Mouse (Mus musculus) frontal cortex, postnatal 10 days (tissue): ENCODE results near the gene Pcdh8.

Experiments used
- DNase-seq, 2 experiments: peaks; one replicate each; pipeline ENCODE4 v3.0.0; 2022; ENCODE audit warnings: low spot score in 2 of 2, mixed read lengths in 1 of 2

Pcdh8 gene

DNA sequence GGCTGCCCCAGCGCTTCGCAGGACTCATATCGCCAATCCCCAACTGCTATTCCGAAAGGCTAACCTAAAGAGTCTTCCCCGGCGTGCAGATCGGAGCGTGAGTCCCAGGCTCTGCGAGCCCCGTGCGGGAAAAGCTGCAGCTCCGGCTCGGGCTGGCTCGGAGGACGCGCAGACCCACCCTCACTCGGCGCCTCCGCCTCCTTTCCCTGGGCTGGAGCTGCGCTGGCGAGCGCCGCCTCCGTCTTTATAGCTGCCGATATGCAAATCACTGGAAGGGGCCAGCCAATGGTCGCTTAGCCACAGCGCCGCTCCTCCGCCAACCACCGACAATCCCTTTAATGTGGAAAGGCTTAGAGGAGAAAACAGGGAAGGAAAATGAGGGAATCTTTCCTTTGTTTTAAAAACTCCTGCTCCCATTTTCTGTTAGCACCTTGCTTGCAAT lies at the start of gene Pcdh8:
TSS of gene Pcdh8 (minus strand) at position 219 of the 442 bp plus-strand sequence.
- DNase-seq = peak; percentile 86 to 93

- DNase-seq = no peak
These were observed 43.6 kb upstream of the Pcdh8 start for GRCm38 (mm10) chr14:79814709-79815108.

DNA sequence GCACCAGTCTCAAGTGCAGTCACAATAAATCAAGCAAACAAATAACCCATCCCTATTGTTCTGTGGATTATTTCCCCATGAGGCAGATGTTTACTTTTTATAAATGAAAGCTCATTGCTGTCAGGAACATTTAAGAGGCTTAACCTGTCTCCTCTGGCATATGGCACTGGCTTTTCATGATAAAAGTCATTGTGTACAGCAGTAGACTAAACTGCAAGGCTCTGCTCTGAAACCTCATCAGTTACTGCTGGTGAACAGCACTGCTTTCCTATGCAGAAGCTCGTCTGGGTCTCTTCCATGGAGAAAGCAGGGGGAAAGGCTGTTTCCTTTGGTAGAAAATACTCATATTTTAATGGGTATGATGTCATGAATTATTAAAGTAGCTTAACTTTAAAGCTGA lies 43.0 kb upstream of the Pcdh8 start:
- DNase-seq = no peak

- DNase-seq = peak in 1 of 2 experiments; percentile 7
These were observed 22.1 kb upstream of the Pcdh8 start for GRCm38 (mm10) chr14:79793179-79793578.

GRCm38 (mm10) chr14:79789535-79789934 lies 18.4 kb upstream of the Pcdh8 start:
- DNase-seq = no peak

GRCm38 (mm10) chr14:79788656-79789204 lies 17.6 kb upstream of the Pcdh8 start:
- no peak for DNase-seq

- DNase-seq = no peak
These were observed 16.8 kb upstream of the Pcdh8 start for GRCm38 (mm10) chr14:79787918-79788317.

DNA sequence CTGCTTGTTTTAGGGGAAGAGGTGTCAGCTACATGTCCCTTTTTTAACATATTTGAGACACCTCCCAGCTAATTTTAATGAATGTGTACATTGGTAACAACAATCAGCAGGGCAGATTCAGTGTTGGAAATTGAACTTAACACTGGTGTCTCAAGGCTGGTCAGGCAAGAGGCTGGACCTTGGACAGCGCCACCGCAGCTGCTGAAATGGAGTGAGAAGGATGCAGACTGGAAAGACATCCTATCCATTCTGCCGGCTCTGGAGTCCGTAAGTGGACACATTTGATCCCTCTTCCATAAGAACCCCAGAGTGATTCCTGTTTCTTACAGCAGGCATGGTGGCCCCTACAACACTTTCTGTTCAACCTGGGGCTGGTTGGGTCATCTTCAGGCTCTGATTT lies 14.3 kb upstream of the Pcdh8 start:
- DNase-seq = no peak

DNA sequence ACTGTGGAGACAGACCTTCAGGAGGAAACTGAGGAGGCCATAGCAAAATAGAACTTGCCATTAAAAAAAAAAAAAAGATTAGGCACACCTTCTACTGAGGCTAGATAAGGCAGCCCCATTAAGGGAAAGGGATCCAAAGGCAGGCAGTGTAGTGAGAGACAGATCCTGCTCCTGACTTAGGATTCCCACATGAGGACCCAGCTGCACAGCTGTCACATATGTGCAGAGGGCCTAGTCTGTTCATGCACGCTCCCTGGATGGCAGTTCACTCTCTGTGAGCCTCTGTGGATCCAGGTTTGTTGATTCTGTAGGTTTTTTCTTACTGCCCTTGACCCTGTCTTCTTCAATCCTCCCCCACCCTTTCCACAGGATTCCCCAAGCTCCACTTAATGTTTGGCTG lies 9.8 kb upstream of the Pcdh8 start:
- no peak for DNase-seq

GRCm38 (mm10) chr14:79780332-79780731 lies 9.2 kb upstream of the Pcdh8 start:
- DNase-seq = no peak

DNA sequence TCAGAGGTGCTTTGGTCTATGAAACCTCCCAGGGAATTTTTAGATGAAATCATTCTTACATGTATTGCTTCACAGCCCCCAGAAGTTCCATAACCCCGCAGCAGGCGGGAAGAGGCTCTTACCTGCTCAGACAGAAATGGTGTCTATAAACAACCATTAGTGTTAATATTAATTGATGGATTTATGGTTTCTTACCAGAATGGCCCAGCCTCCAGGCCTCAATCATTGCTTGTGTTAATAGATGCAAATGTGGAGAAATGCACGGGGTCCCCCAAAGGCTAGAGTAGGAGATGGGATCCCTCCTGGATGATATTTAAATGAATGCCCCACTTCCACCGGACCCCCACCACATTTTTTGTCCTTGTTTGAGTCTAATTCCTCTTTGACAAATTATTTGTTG lies 8.7 kb upstream of the Pcdh8 start:
- DNase-seq = no peak

- DNase-seq = peak in 1 of 2 experiments; percentile 34
These were observed 2.6 kb upstream of the Pcdh8 start for GRCm38 (mm10) chr14:79773425-79774391.

DNA sequence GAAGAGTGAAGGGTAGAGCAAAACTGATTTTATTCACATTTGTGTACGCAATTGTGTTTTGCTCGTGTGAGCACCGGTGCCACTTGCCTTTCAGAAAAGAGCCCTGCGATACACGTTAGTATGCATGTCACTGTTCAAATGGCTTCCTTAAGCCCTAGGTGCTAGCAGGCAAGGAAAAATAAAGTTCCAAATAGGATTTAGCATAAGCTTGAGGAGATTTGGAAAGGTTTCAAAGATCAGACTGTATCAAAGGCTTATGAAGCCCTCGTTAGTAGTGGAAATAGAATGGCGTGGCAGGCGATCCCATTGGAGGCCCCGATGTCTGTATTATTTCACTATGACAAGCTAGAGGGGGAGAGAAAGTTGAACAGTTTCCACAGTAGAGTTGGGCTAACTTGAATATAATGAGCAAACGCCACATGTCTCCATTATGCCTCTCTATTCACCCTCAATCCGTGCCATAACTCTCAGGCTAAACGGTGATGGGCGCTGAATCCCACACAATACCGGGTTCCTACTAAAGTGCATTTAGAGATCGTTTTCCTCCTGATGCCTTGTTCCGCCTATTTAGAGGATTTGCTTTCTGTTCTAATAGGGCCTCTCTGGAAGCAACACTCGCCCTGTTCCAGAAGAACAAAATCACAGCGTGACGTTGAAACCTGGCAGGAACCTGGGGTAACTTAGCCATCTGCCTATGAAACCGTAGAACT lies 845 bp upstream of the Pcdh8 start:
- DNase-seq = no peak

DNA sequence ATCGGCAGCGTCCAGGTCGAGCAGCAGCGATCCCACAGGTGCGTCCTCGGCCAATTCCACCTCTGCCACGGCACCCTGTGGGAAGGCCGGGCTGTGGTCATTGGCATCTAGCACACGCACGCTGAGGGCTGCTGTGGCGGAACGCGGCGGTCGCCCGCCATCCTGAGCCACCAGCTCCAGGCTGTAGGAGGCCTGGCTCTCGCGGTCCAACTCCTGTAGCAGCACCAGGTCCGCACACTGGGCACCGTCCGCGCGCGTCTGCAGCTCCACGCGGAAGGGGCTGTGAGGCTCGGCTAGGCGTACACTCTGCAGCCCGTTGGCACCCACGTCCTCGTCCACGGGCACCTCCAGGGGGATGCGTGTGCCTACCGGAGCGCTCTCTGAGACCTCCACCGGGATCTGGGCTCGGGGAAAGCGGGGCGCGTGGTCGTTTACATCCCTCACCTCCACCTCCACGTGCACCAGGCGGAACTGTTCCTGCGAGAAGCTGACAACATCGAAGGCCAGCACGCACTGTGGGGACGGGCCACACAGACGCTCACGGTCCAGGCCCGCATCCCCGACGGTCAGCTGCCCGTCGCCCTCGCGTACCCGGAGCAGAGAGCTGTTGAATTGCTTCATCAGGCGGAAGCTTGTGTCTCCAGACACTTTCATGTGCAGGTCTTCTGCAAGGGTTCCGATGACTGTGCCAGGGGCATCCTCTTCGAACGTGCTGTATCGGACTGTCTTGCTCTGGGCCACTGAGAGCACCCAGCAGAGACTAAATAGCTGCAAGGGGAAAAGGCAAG lies 612 bp downstream of the Pcdh8 start:
- peak in 1 of 2 experiments; percentile 31 for DNase-seq

- peak; percentile 36 to 65 for DNase-seq
These were observed 1.5 kb downstream of the Pcdh8 start for GRCm38 (mm10) chr14:79769618-79770017.

DNA sequence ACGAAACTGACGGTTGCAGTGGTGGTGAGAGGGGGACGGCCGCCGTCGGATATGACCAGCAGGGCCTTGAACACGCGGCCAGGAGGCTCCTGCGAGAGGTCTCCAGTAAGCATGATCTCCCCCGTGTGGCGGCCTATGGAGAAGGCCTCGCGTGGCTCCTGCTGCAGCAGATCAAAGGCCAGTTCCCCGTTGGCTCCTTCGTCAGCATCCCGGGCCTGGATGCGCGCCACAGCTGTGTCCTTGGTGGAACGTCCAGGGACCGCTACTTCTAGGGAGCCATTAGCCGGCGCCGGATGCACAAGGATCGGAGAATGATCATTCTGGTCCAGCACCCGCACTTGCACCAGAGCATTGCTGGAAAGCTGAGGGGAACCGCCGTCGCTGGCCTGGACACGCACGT lies 2.1 kb downstream of the Pcdh8 start:
- peak in 1 of 2 experiments; percentile 49 for DNase-seq

- DNase-seq = no peak
These were observed 2.9 kb downstream of the Pcdh8 start for GRCm38 (mm10) chr14:79768076-79768830.

DNA sequence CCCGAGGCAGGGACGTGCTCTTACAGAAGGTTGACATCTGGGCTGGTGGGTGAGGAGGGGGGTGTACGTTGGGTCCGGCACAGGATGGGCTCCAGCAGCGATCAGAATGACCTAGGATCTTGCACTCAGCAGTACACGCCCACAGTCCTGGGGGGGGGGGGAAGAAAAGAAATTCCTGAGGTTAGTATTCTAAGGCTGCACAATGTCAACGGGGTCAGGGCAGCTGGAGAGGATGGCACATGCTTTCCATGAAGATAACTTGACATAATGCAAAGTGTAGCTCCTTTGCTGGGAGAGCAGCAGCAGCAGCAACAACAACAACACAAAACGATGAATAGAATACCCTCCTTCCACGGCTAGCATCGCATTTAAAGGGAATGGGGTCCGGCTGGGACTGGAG lies 3.5 kb downstream of the Pcdh8 start:
- DNase-seq = no peak

GRCm38 (mm10) chr14:79765196-79765765 lies 5.8 kb downstream of the Pcdh8 start:
- DNase-seq = no peak

- DNase-seq = no peak
These were observed 16.4 kb downstream of the Pcdh8 start for GRCm38 (mm10) chr14:79754601-79755222.
